Mouse (Mus musculus): ENCODE measurements around the gene Cks1b.
"Not testable (repeated sequence)": the region's sequence is repeated elsewhere in the genome, so short reads cannot be mapped to it uniquely, and the experiment has no call there.

Gene Cks1b

GRCm38 (mm10) chr3:89418170-89418860 is at the start of gene Cks1b, which contains the start of gene Shc1:
Cks1b (minus strand) TSS chr3:89418383.
Shc1 (plus strand) TSS chr3:89418443.
- peak; percentile 63 to 88 for DNase-seq (ENCODE audit: low spot score in 2 of 2)

- DNase-seq (ENCODE audit: low spot score in 2 of 2), result peak; percentile 83 to 91
These were observed 41.0 kb upstream of the Cks1b start for GRCm38 (mm10) chr3:89458965-89459807.

GRCm38 (mm10) chr3:89458372-89458964 is 40.3 kb upstream of the Cks1b start:
- no peak for DNase-seq (ENCODE audit: low spot score in 2 of 2)

GRCm38 (mm10) chr3:89456726-89457665 is 38.8 kb upstream of the Cks1b start:
- peak in 1 of 2 experiments; percentile 52 for DNase-seq (ENCODE audit: low spot score in 2 of 2)

- DNase-seq (ENCODE audit: low spot score in 2 of 2), result no peak
These were observed 37.7 kb upstream of the Cks1b start for GRCm38 (mm10) chr3:89455786-89456285.

- DNase-seq (ENCODE audit: low spot score in 2 of 2), result no peak
These were observed 36.4 kb upstream of the Cks1b start, which contains the start of gene Pmvk for GRCm38 (mm10) chr3:89454401-89455177. Pmvk (plus strand) TSS chr3:89454541.

- no peak for DNase-seq (ENCODE audit: low spot score in 2 of 2)
These were observed 33.7 kb upstream of the Cks1b start for GRCm38 (mm10) chr3:89451916-89452315.

- DNase-seq (ENCODE audit: low spot score in 2 of 2), result peak; percentile 51 to 69
These were observed 31.4 kb upstream of the Cks1b start for GRCm38 (mm10) chr3:89449541-89449940.

- DNase-seq (ENCODE audit: low spot score in 2 of 2), result peak in 1 of 2 experiments; percentile 25
These were observed 30.7 kb upstream of the Cks1b start for GRCm38 (mm10) chr3:89448720-89449537.

- no peak for DNase-seq (ENCODE audit: low spot score in 2 of 2)
These were observed 22.5 kb upstream of the Cks1b start for GRCm38 (mm10) chr3:89440691-89441090.

- DNase-seq (ENCODE audit: low spot score in 2 of 2), result no peak
These were observed 19.1 kb upstream of the Cks1b start for GRCm38 (mm10) chr3:89437269-89437668.

GRCm38 (mm10) chr3:89436176-89437113 is 18.3 kb upstream of the Cks1b start, which contains the start of gene Pbxip1:
Pbxip1 (plus strand) TSS chr3:89436706.
- DNase-seq (ENCODE audit: low spot score in 2 of 2), result no peak

GRCm38 (mm10) chr3:89435041-89435440 is 16.9 kb upstream of the Cks1b start:
- no peak for DNase-seq (ENCODE audit: low spot score in 2 of 2)

- no peak for DNase-seq (ENCODE audit: low spot score in 2 of 2)
These were observed 16.3 kb upstream of the Cks1b start for GRCm38 (mm10) chr3:89434532-89434931.

GRCm38 (mm10) chr3:89432606-89433005 is 14.4 kb upstream of the Cks1b start:
- no peak for DNase-seq (ENCODE audit: low spot score in 2 of 2)

GRCm38 (mm10) chr3:89430171-89431159 is 12.3 kb upstream of the Cks1b start, which contains the start of gene Pygo2:
Pygo2 (plus strand) TSS chr3:89430214.
- peak; percentile 87 to 92 for DNase-seq (ENCODE audit: low spot score in 2 of 2)

GRCm38 (mm10) chr3:89429021-89429420 is 10.8 kb upstream of the Cks1b start:
- DNase-seq (ENCODE audit: low spot score in 2 of 2), result not testable (repeated sequence)

Measured in cerebellum, postnatal 4 days (tissue).